ENCODE assay signal across 29 mouse cellular contexts in genomic region chr15:63497207-63497606, GRCm38 (mm10).
DNase-seq lines count a peak whose midpoint lies in the region; ATAC-seq lines count a peak whose summit lies in the region.
"Had no signal": no experiment of that assay in that cellular context is flagged by ENCODE, and none has a peak within 500 bp of the region (broad histone marks: within the 10 kb centered on the region; RNA-seq: fewer than 3 reads in every experiment).

No protein-coding gene starts in this region.

- H3K4me3 ChIP-seq in liver, embryonic 16.5 days (ENCODE audit: low read depth, low read length) = no peak overlapping the region
- no peak overlapping the region for H3K4me3 ChIP-seq in liver, embryonic 12.5 days
- H3K4me3 ChIP-seq in macrophage (ENCODE audit: inconsistent target) = no peak overlapping the region
- no peak overlapping the region for H3K4me3 ChIP-seq in forebrain, embryonic 16.5 days (replicated peaks; ENCODE audit: low read length)
- H3K4me3 ChIP-seq: forebrain, embryonic 10.5 days; forebrain, embryonic 13.5 days; gastrocnemius, adult 2 months; heart, adult 2 months; heart, embryonic 10.5 days; heart, embryonic 13.5 days; hindbrain, embryonic 12.5 days; hindbrain, embryonic 15.5 days had no signal

- H3K4me1 ChIP-seq in liver, embryonic 16.5 days (ENCODE audit: control insufficient read depth, low read depth, low read length) = no peaks in the 10 kb centered on the region
- H3K4me1 ChIP-seq in liver, embryonic 12.5 days = peaks cover 11% of the 10 kb centered on the region
- no peaks in the 10 kb centered on the region for H3K4me1 ChIP-seq in forebrain, embryonic 16.5 days (replicated peaks; ENCODE audit: control insufficient read depth, insufficient read depth, low read length)
- H3K4me1 ChIP-seq: forebrain, embryonic 10.5 days; forebrain, embryonic 13.5 days; heart, embryonic 10.5 days; heart, embryonic 13.5 days; hindbrain, embryonic 12.5 days; hindbrain, embryonic 15.5 days had no signal

- no peaks in the 10 kb centered on the region for H3K79me2 ChIP-seq in macrophage (ENCODE audit: inconsistent target)

- no peak overlapping the region for H3K9ac ChIP-seq in liver, embryonic 16.5 days (ENCODE audit: low read depth, low read length)
- no peak overlapping the region for H3K9ac ChIP-seq in liver, embryonic 12.5 days
- H3K9ac ChIP-seq in forebrain, embryonic 16.5 days (replicated peaks; ENCODE audit: low read depth, low read length) = no peak overlapping the region
- H3K9ac ChIP-seq: forebrain, embryonic 13.5 days; forebrain, postnatal 0 days; heart, embryonic 13.5 days; hindbrain, embryonic 12.5 days; hindbrain, embryonic 15.5 days had no signal

- DNase-seq in lung, postnatal 36 days = peak; percentile 12
- DNase-seq in lung, postnatal 4 days = no peak
- no peak for DNase-seq in cerebellum, postnatal 14 days
- DNase-seq: adrenal gland, postnatal 10 days; adrenal gland, postnatal 36 days; B cell, adult 2 months; cerebellum, adult 18-20 months; cerebellum, adult 9-11 months; cerebellum, postnatal 36 days; forebrain, postnatal 0 days; gastrocnemius, adult 2 months; gastrocnemius, postnatal 14 days; heart, adult 2 months; heart, postnatal 14 days; heart, postnatal 4 days had no signal

- H3K27ac ChIP-seq in liver, embryonic 16.5 days (ENCODE audit: low read length) = no peak overlapping the region
- H3K27ac ChIP-seq in liver, embryonic 12.5 days = no peak overlapping the region
- H3K27ac ChIP-seq in macrophage = peak overlapping the region; percentile 75
- H3K27ac ChIP-seq in forebrain, embryonic 16.5 days (ENCODE audit: low read length) = no peak overlapping the region
- H3K27ac ChIP-seq: forebrain, embryonic 10.5 days; forebrain, embryonic 13.5 days; gastrocnemius, adult 2 months; heart, adult 2 months; heart, embryonic 10.5 days; heart, embryonic 13.5 days; hindbrain, embryonic 12.5 days; hindbrain, embryonic 15.5 days had no signal

- H3K36me3 ChIP-seq in liver, embryonic 16.5 days (ENCODE audit: control insufficient read depth, insufficient read depth) = no peaks in the 10 kb centered on the region
- no peaks in the 10 kb centered on the region for H3K36me3 ChIP-seq in liver, embryonic 12.5 days
- H3K36me3 ChIP-seq in macrophage (ENCODE audit: inconsistent target) = no peaks in the 10 kb centered on the region
- H3K36me3 ChIP-seq in forebrain, embryonic 16.5 days (ENCODE audit: control insufficient read depth, insufficient read depth) = no peaks in the 10 kb centered on the region
- H3K36me3 ChIP-seq: forebrain, embryonic 10.5 days; G1E; heart, embryonic 10.5 days; heart, embryonic 13.5 days; hindbrain, embryonic 12.5 days; hindbrain, embryonic 15.5 days had no signal

- 0 out of 2 replicates have a peak, but pooled peaks have one; percentile 24 for ATAC-seq in liver, embryonic 16.5 days (ENCODE audit: low read depth)
- no peak for ATAC-seq in liver, embryonic 12.5 days
- peak; percentile 50; the same call in 1 of the 2 replicates for ATAC-seq in monocyte, adult 5-6 weeks (replicated peaks; ENCODE audit: insufficient number of reproducible peaks, low FRiP score, low TSS enrichment, poor library complexity, severe bottlenecking)
- no peak for ATAC-seq in forebrain, embryonic 16.5 days
- ATAC-seq: forebrain, embryonic 13.5 days; forebrain, postnatal 0 days; Patski had no signal

- WGBS in liver, embryonic 16.5 days (ENCODE audit: insufficient replicate concordance) = 61% methylated on average over 3 of the region's 3 CpGs
- WGBS in liver, embryonic 12.5 days (ENCODE audit: insufficient replicate concordance) = 68% methylated on average over 3 of the region's 3 CpGs
- 64% methylated on average over 2 of the region's 3 CpGs for WGBS in macrophage (ENCODE audit: missing documents)
- 92% methylated on average over 3 of the region's 3 CpGs for WGBS in forebrain, embryonic 16.5 days

- H3K4me2 ChIP-seq in liver, embryonic 16.5 days (ENCODE audit: low read depth, low read length) = no peak overlapping the region
- no peak overlapping the region for H3K4me2 ChIP-seq in liver, embryonic 12.5 days
- no peak overlapping the region for H3K4me2 ChIP-seq in forebrain, embryonic 16.5 days (ENCODE audit: low read length)
- H3K4me2 ChIP-seq: forebrain, embryonic 13.5 days; heart, embryonic 13.5 days; hindbrain, embryonic 12.5 days; hindbrain, embryonic 15.5 days had no signal

- H3K9me3 ChIP-seq in liver, embryonic 16.5 days (replicated peaks; ENCODE audit: control insufficient read depth, low read length) = no peaks in the 10 kb centered on the region
- no peaks in the 10 kb centered on the region for H3K9me3 ChIP-seq in liver, embryonic 12.5 days (replicated peaks)
- no peaks in the 10 kb centered on the region for H3K9me3 ChIP-seq in forebrain, embryonic 16.5 days (ENCODE audit: control insufficient read depth, low read length)
- H3K9me3 ChIP-seq: forebrain, embryonic 10.5 days; forebrain, embryonic 13.5 days; G1E; heart, embryonic 10.5 days; hindbrain, embryonic 12.5 days; hindbrain, embryonic 15.5 days had no signal

- H3K27me3 ChIP-seq in liver, embryonic 16.5 days (ENCODE audit: control insufficient read depth, insufficient read depth, low read depth, low read length) = no peaks in the 10 kb centered on the region
- no peaks in the 10 kb centered on the region for H3K27me3 ChIP-seq in liver, embryonic 12.5 days (replicated peaks)
- no peaks in the 10 kb centered on the region for H3K27me3 ChIP-seq in forebrain, embryonic 16.5 days (replicated peaks; ENCODE audit: control insufficient read depth, insufficient read depth, low read length)
- H3K27me3 ChIP-seq: CH12.LX; forebrain, embryonic 13.5 days; heart, embryonic 13.5 days; hindbrain, embryonic 12.5 days; hindbrain, embryonic 15.5 days; Patski had no signal

Comparison
In these comparisons a context has a peak if more than half of its experiments do, and no peak if none do; other contexts are left out.
1. ATAC-seq: peak in liver, embryonic 16.5 days (single experiment) and monocyte, adult 5-6 weeks (single experiment); none in liver, embryonic 12.5 days (single experiment) and forebrain, embryonic 16.5 days (single experiment).